Mouse (Mus musculus): ENCODE measurements around the gene Ces1e.

Gene Ces1e

DNA sequence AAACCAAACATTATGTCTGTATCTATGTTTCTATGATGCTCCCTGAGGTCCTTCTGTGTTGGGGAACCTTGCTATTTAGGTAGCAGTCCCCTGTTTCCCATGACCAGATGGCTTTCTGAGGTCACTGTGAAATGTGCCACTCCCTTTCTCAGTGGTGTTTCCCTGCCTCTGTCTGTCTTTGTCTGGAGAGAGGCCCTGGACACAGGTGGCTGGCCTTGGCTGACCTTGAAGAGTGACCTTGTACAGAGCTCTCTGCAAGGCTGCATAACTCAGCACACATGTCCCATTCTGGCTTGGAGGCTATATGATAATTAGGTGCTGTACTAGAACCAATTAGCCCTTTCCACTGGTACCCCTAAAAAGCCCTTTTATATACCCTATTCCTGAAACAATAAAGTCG is 52.8 kb downstream of the Ces1e start:
- no peak for DNase-seq (ENCODE audit: low spot score in 2 of 2)

DNA sequence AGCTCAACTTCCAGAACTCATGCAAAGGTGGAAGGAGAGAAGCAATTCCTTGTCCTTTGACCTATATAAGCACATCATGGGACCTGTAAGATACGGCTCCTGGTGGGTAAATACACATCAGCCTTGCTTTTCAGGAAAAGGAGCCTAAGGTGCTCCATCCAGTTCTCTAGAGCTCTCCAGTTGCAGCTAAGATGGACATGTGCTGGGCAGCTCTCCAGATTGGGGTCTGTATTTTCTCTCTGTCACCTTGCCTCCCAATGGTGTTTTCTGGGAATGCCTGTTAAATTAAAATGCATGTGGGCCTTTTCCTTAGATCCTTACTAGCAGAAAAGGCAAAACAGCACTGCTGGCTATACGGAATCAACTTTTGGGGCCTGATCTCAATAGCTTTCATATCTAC is 54.9 kb downstream of the Ces1e start:
- DNase-seq (ENCODE audit: low spot score in 2 of 2), result no peak

DNA sequence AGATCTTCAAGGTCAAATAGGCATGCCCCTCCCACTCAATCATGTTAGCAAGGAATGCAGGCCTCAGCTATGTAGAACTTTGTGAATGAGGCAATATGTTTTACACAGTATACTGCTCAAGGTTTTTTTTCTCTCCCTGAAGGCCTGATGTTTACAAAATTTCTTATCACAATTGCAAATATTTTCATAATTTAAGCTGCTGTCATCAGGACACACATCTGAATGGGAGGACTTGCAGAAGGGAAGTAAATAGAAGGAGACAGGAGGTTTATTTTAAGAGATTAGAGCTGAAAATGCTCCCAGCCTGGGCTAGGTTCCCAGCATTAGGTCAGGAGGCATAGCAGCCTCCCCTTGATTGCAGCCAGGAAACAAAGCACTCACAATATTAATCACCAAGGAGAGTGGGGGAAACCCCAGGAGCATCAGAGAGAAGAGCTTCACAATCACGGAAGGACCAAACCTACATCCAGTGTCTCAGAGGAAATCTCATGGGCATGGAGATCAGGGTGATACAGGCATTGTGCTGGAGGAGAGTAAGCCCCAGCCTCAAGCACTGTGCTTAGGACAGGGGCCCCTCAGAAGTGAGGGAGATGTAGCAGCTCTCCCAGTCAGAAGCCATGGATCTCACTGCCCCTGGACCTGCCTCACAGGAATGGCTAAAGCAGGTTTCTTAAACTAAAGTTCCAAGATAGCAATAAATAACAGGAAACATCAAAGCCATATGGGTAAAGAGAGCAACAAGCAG is 57.4 kb downstream of the Ces1e start:
- DNase-seq (ENCODE audit: low spot score in 2 of 2), result no peak

DNA sequence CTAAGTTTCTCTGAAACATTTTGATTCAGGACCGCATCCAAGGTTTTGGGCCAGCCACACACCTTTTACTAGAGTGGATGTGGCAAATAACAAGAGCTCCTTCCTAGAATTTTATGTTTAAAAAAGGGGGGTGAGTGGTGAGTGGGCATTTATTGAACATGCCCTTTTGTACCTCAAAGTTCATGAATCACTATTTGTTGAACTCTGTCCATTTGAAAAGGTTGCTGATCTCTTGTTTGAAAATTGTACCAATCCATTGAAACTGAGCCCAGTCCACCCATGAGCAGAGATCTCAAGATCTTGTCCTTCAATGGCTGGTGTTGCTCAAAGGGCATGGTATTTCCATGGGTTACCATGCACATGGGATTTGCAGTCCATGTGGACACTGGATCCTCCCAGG is 66.1 kb downstream of the Ces1e start:
- DNase-seq (ENCODE audit: low spot score in 2 of 2), result no peak

DNA sequence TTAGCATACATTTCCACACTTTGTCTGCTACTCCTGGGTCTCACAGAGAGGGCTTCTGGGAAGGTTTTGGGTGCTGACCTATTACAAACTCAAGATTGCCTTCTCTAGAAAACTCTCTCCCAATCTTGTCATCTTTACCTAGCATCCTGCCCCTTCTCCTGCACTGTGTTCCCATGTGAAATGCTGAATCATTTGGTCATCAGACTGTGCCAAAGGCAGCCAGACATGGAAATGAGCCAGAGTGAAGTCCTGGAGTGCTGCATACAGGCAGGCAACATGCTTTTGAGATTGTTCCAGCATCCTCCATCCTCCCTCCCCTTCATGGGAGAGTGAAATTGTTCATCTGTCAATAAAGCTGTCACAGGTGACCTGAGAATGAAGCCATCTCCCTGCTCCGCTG is 78.0 kb downstream of the Ces1e start:
- DNase-seq (ENCODE audit: low spot score in 2 of 2), result no peak
